Mouse (Mus musculus): ENCODE measurements around the gene Sec16b. TPM values are rescaled to one million over a fixed set of nuclear protein-coding genes. Genes with fewer than 3 reads are reported as not detected.

The Sec16b gene
- total and polyA plus RNA-seq, 3 experiments: 0.11 to 2.8 TPM; not detected in 1

GRCm38 (mm10) chr1:157547658-157548057 lies 41.1 kb downstream of the Sec16b start:
- Histone ChIP-seq H3K9me3 (replicated peaks) (peaks cover 24% of the 10 kb centered on the region), H3K36me3 (replicated peaks) (no peaks in the 10 kb centered on the region), H3K4me3 (ENCODE audit: low read depth, low read length) (no peak overlapping the region), H3K4me1 (ENCODE audit: insufficient read depth, low read depth, low read length) (0 out of 2 replicates have a peak, but pooled peaks cover 4% of the 10 kb centered on the region), H3K27me3 (ENCODE audit: insufficient read depth, low read length) (peaks cover 7% of the 10 kb centered on the region)
- no peak for DNase-seq (ENCODE audit: low spot score)
- TF ChIP-seq GATA2 (IDR thresholded peaks at IDR 0.05; ENCODE audit: borderline replicate concordance, low read depth, low read length) (no peak), TAL1 (conservative IDR thresholded peaks at IDR 0.05; ENCODE audit: low read depth, low read length) (no peak), GATA1 (IDR thresholded peaks at IDR 0.05; ENCODE audit: borderline replicate concordance, low read length) (no peak), POLR2AphosphoS5 (IDR thresholded peaks at IDR 0.05; ENCODE audit: insufficient replicate concordance, low read depth, low read length) (no peak), CTCF (IDR thresholded peaks at IDR 0.05; ENCODE audit: low read depth, low read length) (no peak)
- ATAC-seq (ENCODE audit: extremely low read depth, insufficient number of reproducible peaks, low FRiP score, poor library complexity, severe bottlenecking): no peak

GRCm38 (mm10) chr1:157549721-157550120 lies 43.2 kb downstream of the Sec16b start:
- Histone ChIP-seq H3K4me1 (ENCODE audit: insufficient read depth, low read depth, low read length) (0 out of 2 replicates have a peak, but pooled peaks cover 4% of the 10 kb centered on the region), H3K4me3 (ENCODE audit: low read depth, low read length) (no peak overlapping the region), H3K27me3 (ENCODE audit: insufficient read depth, low read length) (peaks cover 2% of the 10 kb centered on the region; the same call in 1 of the 2 replicates), H3K9me3 (replicated peaks) (peaks cover 21% of the 10 kb centered on the region), H3K36me3 (replicated peaks) (no peaks in the 10 kb centered on the region)
- DNase-seq (ENCODE audit: low spot score): no peak
- TF ChIP-seq GATA2 (IDR thresholded peaks at IDR 0.05; ENCODE audit: borderline replicate concordance, low read depth, low read length) (no peak), CTCF (IDR thresholded peaks at IDR 0.05; ENCODE audit: low read depth, low read length) (no peak), TAL1 (conservative IDR thresholded peaks at IDR 0.05; ENCODE audit: low read depth, low read length) (no peak)
- no peak for ATAC-seq (ENCODE audit: extremely low read depth, insufficient number of reproducible peaks, low FRiP score, poor library complexity, severe bottlenecking)

GRCm38 (mm10) chr1:157552749-157553451 lies 46.4 kb downstream of the Sec16b start:
- Histone ChIP-seq H3K9me3 (replicated peaks) (peaks cover 22% of the 10 kb centered on the region), H3K4me3 (ENCODE audit: low read depth, low read length) (no peak overlapping the region), H3K27me3 (ENCODE audit: insufficient read depth, low read length) (peaks cover 10% of the 10 kb centered on the region), H3K36me3 (replicated peaks) (no peaks in the 10 kb centered on the region), H3K4me1 (ENCODE audit: insufficient read depth, low read depth, low read length) (0 out of 2 replicates have a peak, but pooled peaks cover 4% of the 10 kb centered on the region)
- ATAC-seq (ENCODE audit: extremely low read depth, insufficient number of reproducible peaks, low FRiP score, poor library complexity, severe bottlenecking): peak; percentile 58
- peak; percentile 6 for DNase-seq (ENCODE audit: low spot score)
- TF ChIP-seq CTCF (IDR thresholded peaks at IDR 0.05; ENCODE audit: low read depth, low read length): no peak
- no peak for TF ChIP-seq TAL1 (conservative IDR thresholded peaks at IDR 0.05; ENCODE audit: low read depth, low read length)

GRCm38 (mm10) chr1:157554163-157554562 lies 47.6 kb downstream of the Sec16b start:
- Histone ChIP-seq H3K9me3 (replicated peaks) (peaks cover 22% of the 10 kb centered on the region), H3K4me1 (ENCODE audit: insufficient read depth, low read depth, low read length) (0 out of 2 replicates have a peak, but pooled peaks cover 4% of the 10 kb centered on the region), H3K27me3 (ENCODE audit: insufficient read depth, low read length) (peaks cover 10% of the 10 kb centered on the region), H3K4me3 (ENCODE audit: low read depth, low read length) (no peak overlapping the region), H3K36me3 (replicated peaks) (no peaks in the 10 kb centered on the region)
- DNase-seq (ENCODE audit: low spot score) (no peak), ATAC-seq (ENCODE audit: extremely low read depth, insufficient number of reproducible peaks, low FRiP score, poor library complexity, severe bottlenecking) (no peak)
- TF ChIP-seq CTCF (IDR thresholded peaks at IDR 0.05; ENCODE audit: low read depth, low read length) (no peak), GATA1 (IDR thresholded peaks at IDR 0.05; ENCODE audit: borderline replicate concordance, low read length) (no peak), POLR2AphosphoS5 (IDR thresholded peaks at IDR 0.05; ENCODE audit: insufficient replicate concordance, low read depth, low read length) (no peak), GATA2 (IDR thresholded peaks at IDR 0.05; ENCODE audit: borderline replicate concordance, low read depth, low read length) (no peak), TAL1 (conservative IDR thresholded peaks at IDR 0.05; ENCODE audit: low read depth, low read length) (no peak)

GRCm38 (mm10) chr1:157554686-157555530 lies 48.4 kb downstream of the Sec16b start:
- H3K4me1 ChIP-seq (ENCODE audit: insufficient read depth, low read depth, low read length): no peaks in the 10 kb centered on the region
- no peak for TF ChIP-seq POLR2AphosphoS5 (IDR thresholded peaks at IDR 0.05; ENCODE audit: insufficient replicate concordance, low read depth, low read length)
- no peak for TF ChIP-seq TAL1 (conservative IDR thresholded peaks at IDR 0.05; ENCODE audit: low read depth, low read length)
- no peak for TF ChIP-seq GATA2 (IDR thresholded peaks at IDR 0.05; ENCODE audit: borderline replicate concordance, low read depth, low read length)
- TF ChIP-seq CTCF (IDR thresholded peaks at IDR 0.05; ENCODE audit: low read depth, low read length): no peak
- no peak for TF ChIP-seq GATA1 (IDR thresholded peaks at IDR 0.05; ENCODE audit: borderline replicate concordance, low read length)
- no peak overlapping the region for H3K4me3 ChIP-seq (ENCODE audit: low read depth, low read length)
- peaks cover 22% of the 10 kb centered on the region for H3K9me3 ChIP-seq (replicated peaks)
- ATAC-seq (ENCODE audit: extremely low read depth, insufficient number of reproducible peaks, low FRiP score, poor library complexity, severe bottlenecking) (no peak), DNase-seq (ENCODE audit: low spot score) (no peak)
- H3K36me3 ChIP-seq (replicated peaks): no peaks in the 10 kb centered on the region
- H3K27me3 ChIP-seq (ENCODE audit: insufficient read depth, low read length): peaks cover 10% of the 10 kb centered on the region

GRCm38 (mm10) chr1:157555738-157556137 lies 49.2 kb downstream of the Sec16b start:
- ATAC-seq (ENCODE audit: extremely low read depth, insufficient number of reproducible peaks, low FRiP score, poor library complexity, severe bottlenecking) (no peak), DNase-seq (ENCODE audit: low spot score) (no peak)

More at GRCm38 (mm10) chr1:157555738-157556137, 49.2 kb downstream of the Sec16b start:
- H3K4me1 ChIP-seq (ENCODE audit: insufficient read depth, low read depth, low read length): no peaks in the 10 kb centered on the region
- peaks cover 10% of the 10 kb centered on the region for H3K27me3 ChIP-seq (ENCODE audit: insufficient read depth, low read length)
- H3K9me3 ChIP-seq (replicated peaks): peaks cover 22% of the 10 kb centered on the region
- no peak for TF ChIP-seq TAL1 (conservative IDR thresholded peaks at IDR 0.05; ENCODE audit: low read depth, low read length)
- TF ChIP-seq CTCF (IDR thresholded peaks at IDR 0.05; ENCODE audit: low read depth, low read length): no peak
- no peak for TF ChIP-seq GATA1 (IDR thresholded peaks at IDR 0.05; ENCODE audit: borderline replicate concordance, low read length)
- no peak for TF ChIP-seq GATA2 (IDR thresholded peaks at IDR 0.05; ENCODE audit: borderline replicate concordance, low read depth, low read length)
- TF ChIP-seq POLR2AphosphoS5 (IDR thresholded peaks at IDR 0.05; ENCODE audit: insufficient replicate concordance, low read depth, low read length): no peak
- no peaks in the 10 kb centered on the region for H3K36me3 ChIP-seq (replicated peaks)
- no peak overlapping the region for H3K4me3 ChIP-seq (ENCODE audit: low read depth, low read length)

Measured in G1E (cell line).